Mouse (Mus musculus) hindbrain, embryonic 15.5 days (tissue): ENCODE measurements around the gene Lrp1. TPM values are rescaled to one million over a fixed set of nuclear protein-coding genes. Genes with fewer than 3 reads are reported as not detected.
A peak's percentile ranks its signal among the peaks of the same experiment; 100 is the strongest.

Experiments
- ATAC-seq: fragments of 200-750 bp; cut with Nextera tagmentation; 2 replicates; pipeline ENCODE4 v1.8.0; 2017; ENCODE audit warnings: low read depth, moderate number of reproducible peaks, moderate TSS enrichment; ENCODE audit not compliant: low FRiP score
- H3K27ac ChIP-seq: fragments of 300-500 bp; sonication (generic); replicated peaks from 2 replicates; pipeline ENCODE4 v1.5.1; 2015; ENCODE audit warnings: mild to moderate bottlenecking, inconsistent platforms
- H3K27me3 ChIP-seq: fragments of 300-500 bp; sonication (generic); 2 replicates; pipeline ENCODE4 v1.6.1; 2015; ENCODE audit warnings: control low read depth, inconsistent platforms
- H3K36me3 ChIP-seq: fragments of 300-500 bp; sonication (generic); 2 replicates; pipeline ENCODE4 v1.6.1; 2015; ENCODE audit warnings: control low read depth, inconsistent platforms
- H3K4me1 ChIP-seq: fragments of 300-500 bp; sonication (generic); replicated peaks from 2 replicates; pipeline ENCODE4 v1.6.1; 2015; ENCODE audit warnings: control low read depth, inconsistent platforms
- H3K4me2 ChIP-seq: fragments of 300-500 bp; sonication (generic); 2 replicates; pipeline ENCODE4 v1.6.1; 2015; ENCODE audit warnings: moderate library complexity, mild to moderate bottlenecking, inconsistent platforms
- H3K4me3 ChIP-seq: fragments of 300-500 bp; sonication (generic); 2 replicates; pipeline ENCODE4 v1.5.1; 2015; ENCODE audit warnings: mild to moderate bottlenecking, inconsistent platforms
- H3K9ac ChIP-seq: fragments of 300-500 bp; sonication (generic); 2 replicates; pipeline ENCODE4 v1.6.1; 2015; ENCODE audit warnings: inconsistent platforms
- H3K9me3 ChIP-seq: fragments of 300-500 bp; sonication (generic); 2 replicates; pipeline ENCODE4 v1.6.1; 2016; ENCODE audit warnings: control low read depth, inconsistent platforms
- WGBS: fragments of 180-500 bp; shearing (Covaris S2); methylation state at CpG from one replicate; pipeline ENCODE4 v1.1.7; 2015; 5-methylcytosine and 5-hydroxymethylcytosine counted together
- polyA plus RNA-seq: library from polyadenylated mRNA; unstranded; fragments of >200 nt; fragmentation: Nextera tagmentation; extraction: Ambion mirVana; gene quantifications from 2 replicates; pipeline ENCODE4 v1.2.1, GENCODE M21; 2015

The Lrp1 gene
- polyA plus RNA-seq, 1 experiment from 2014 or later: 114 TPM

- Histone ChIP-seq H3K4me2 (no peak overlapping the region), H3K27me3 (no peaks in the 10 kb centered on the region), H3K27ac (no peak overlapping the region), H3K9ac (no peak overlapping the region), H3K4me3 (no peak overlapping the region), H3K9me3 (no peaks in the 10 kb centered on the region), H3K36me3 (peaks cover 90% of the 10 kb centered on the region), H3K4me1 (no peaks in the 10 kb centered on the region)
- ATAC-seq: no peak
These were observed 59.8 kb downstream of the Lrp1 start for GRCm38 (mm10) chr10:127561145-127561544.

GRCm38 (mm10) chr10:127557397-127557796 is 63.6 kb downstream of the Lrp1 start:
- ATAC-seq: no peak
- Histone ChIP-seq H3K9me3 (no peaks in the 10 kb centered on the region), H3K4me2 (no peak overlapping the region), H3K4me1 (no peaks in the 10 kb centered on the region), H3K27ac (no peak overlapping the region), H3K4me3 (no peak overlapping the region), H3K36me3 (peaks cover 97% of the 10 kb centered on the region), H3K27me3 (no peaks in the 10 kb centered on the region), H3K9ac (no peak overlapping the region)
- WGBS: 88% methylated on average over 13 of the region's 13 CpGs

GRCm38 (mm10) chr10:127555703-127556102 is 65.2 kb downstream of the Lrp1 start:
- H3K27me3 ChIP-seq: no peaks in the 10 kb centered on the region
- H3K27ac ChIP-seq: no peak overlapping the region
- no peak overlapping the region for H3K4me3 ChIP-seq
- H3K9me3 ChIP-seq: no peaks in the 10 kb centered on the region
- WGBS: 50% methylated on average over 18 of the region's 18 CpGs
- H3K4me1 ChIP-seq: no peaks in the 10 kb centered on the region
- no peak overlapping the region for H3K4me2 ChIP-seq
- 0 out of 2 replicates have a peak, but pooled peaks have one; percentile 21 for ATAC-seq
- no peak overlapping the region for H3K9ac ChIP-seq
- H3K36me3 ChIP-seq: peaks cover 97% of the 10 kb centered on the region

DNA sequence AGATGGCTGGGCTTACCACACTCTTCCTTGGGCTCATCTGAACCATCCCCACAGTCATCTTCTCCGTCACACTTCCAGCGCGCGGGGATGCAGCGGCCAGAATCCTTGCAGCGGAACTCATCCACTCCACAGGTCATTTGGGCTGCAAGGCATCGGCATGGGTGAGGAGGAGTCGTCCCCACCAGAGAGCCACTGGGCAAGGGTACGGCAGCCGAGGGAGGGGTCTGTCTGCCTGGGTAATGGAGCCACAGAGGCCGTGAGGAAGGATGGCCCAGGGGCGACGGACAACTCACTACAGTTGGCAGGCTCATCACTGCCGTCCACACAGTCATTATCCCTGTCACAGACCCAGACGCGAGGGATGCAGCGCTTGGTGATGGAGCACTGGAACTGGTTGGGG is 71.1 kb downstream of the Lrp1 start:
- H3K4me3 ChIP-seq: no peak overlapping the region
- H3K9ac ChIP-seq: no peak overlapping the region
- 85% methylated on average over 17 of the region's 17 CpGs for WGBS
- no peaks in the 10 kb centered on the region for H3K4me1 ChIP-seq
- no peak for ATAC-seq
- H3K4me2 ChIP-seq: no peak overlapping the region
- H3K36me3 ChIP-seq: peaks cover 89% of the 10 kb centered on the region
- no peak overlapping the region for H3K27ac ChIP-seq
- H3K9me3 ChIP-seq: no peaks in the 10 kb centered on the region
- H3K27me3 ChIP-seq: no peaks in the 10 kb centered on the region

DNA sequence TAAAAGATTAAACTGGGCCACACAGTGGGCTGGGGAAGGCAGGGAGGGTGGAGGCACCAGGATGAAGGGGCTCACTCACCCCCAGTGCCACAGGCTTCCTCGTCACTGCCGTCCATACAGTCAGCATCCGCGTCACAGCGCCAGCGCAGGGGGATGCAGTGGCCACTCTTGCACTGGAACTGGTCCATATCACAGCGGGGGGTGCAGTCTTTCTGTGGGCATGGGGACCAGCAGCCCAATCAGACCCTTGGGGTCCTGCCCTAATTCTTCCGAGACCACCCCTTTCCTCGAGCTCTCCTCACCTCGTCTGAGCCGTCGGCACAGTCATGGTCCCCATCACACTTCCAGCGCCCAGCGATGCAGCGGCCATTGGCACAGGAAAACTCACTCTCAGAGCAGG is 72.7 kb downstream of the Lrp1 start:
- ATAC-seq: no peak
- H3K4me2 ChIP-seq: no peak overlapping the region
- no peak overlapping the region for H3K4me3 ChIP-seq
- no peaks in the 10 kb centered on the region for H3K4me1 ChIP-seq
- H3K27ac ChIP-seq: no peak overlapping the region
- no peaks in the 10 kb centered on the region for H3K9me3 ChIP-seq
- H3K36me3 ChIP-seq: peaks cover 89% of the 10 kb centered on the region
- no peak overlapping the region for H3K9ac ChIP-seq
- H3K27me3 ChIP-seq: no peaks in the 10 kb centered on the region
- WGBS: 90% methylated on average over 15 of the region's 15 CpGs

DNA sequence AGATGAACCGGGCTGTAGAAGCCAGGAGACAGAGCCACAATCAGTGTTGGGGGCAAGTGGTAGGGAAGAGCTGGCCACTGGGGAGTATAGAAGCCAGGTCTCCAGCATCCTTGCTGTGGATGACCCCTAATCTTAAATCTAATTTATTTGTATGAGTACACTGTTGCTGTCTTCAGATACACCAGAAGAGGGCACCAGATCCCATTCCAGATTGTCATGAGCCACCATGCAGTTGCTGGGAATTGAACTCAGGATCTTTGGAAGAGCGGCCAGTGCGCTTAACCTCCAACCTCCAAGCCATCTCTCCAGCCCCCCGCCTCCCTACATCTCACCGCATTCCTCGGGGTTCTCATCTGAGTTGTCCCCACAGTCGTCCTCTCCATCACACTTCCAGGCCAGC is 74.4 kb downstream of the Lrp1 start:
- no peak overlapping the region for H3K4me3 ChIP-seq
- peaks cover 8% of the 10 kb centered on the region for H3K4me1 ChIP-seq
- H3K36me3 ChIP-seq: peaks cover 84% of the 10 kb centered on the region
- WGBS: 92% methylated on average over 7 of the region's 7 CpGs
- no peak overlapping the region for H3K4me2 ChIP-seq
- H3K9me3 ChIP-seq: no peaks in the 10 kb centered on the region
- no peaks in the 10 kb centered on the region for H3K27me3 ChIP-seq
- H3K9ac ChIP-seq: no peak overlapping the region
- no peak overlapping the region for H3K27ac ChIP-seq
- no peak for ATAC-seq

GRCm38 (mm10) chr10:127544375-127544774 is 76.6 kb downstream of the Lrp1 start:
- Histone ChIP-seq H3K27me3 (no peaks in the 10 kb centered on the region), H3K27ac (no peak overlapping the region), H3K4me1 (peaks cover 8% of the 10 kb centered on the region), H3K9ac (no peak overlapping the region), H3K36me3 (peaks cover 83% of the 10 kb centered on the region), H3K9me3 (no peaks in the 10 kb centered on the region), H3K4me3 (no peak overlapping the region), H3K4me2 (no peak overlapping the region)
- WGBS: 94% methylated on average over 20 of the region's 20 CpGs
- no peak for ATAC-seq

DNA sequence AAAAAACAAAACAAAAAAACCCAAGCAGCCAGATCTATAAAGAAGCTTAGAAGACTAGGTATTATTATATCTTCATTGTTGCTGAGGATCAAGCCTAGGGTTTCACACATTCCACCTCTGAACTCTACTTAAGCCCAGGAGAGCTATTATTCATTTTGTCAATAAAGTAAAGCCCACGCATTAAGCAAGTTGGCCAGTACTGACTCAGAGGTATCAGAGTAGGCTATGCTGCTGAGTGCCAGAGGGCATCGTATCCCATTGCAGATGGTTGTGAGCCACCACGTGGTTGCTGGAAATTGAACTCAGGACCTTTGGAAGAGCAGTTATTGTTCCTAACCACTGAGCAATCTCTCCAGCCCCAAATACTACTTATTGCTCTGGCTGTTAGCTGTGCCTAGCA is 77.0 kb downstream of the Lrp1 start:
- Histone ChIP-seq H3K4me3 (no peak overlapping the region), H3K27ac (no peak overlapping the region), H3K27me3 (no peaks in the 10 kb centered on the region), H3K9me3 (no peaks in the 10 kb centered on the region), H3K36me3 (peaks cover 87% of the 10 kb centered on the region), H3K9ac (no peak overlapping the region), H3K4me1 (peaks cover 8% of the 10 kb centered on the region), H3K4me2 (no peak overlapping the region)
- no peak for ATAC-seq
- WGBS: 70% methylated on average over 3 of the region's 3 CpGs

GRCm38 (mm10) chr10:127542720-127543119 is 78.2 kb downstream of the Lrp1 start:
- ATAC-seq: no peak
- Histone ChIP-seq H3K4me2 (no peak overlapping the region), H3K27ac (peak overlapping the region; percentile 62; the same call in 1 of the 2 replicates), H3K9ac (no peak overlapping the region), H3K4me1 (peaks cover 10% of the 10 kb centered on the region), H3K27me3 (no peaks in the 10 kb centered on the region), H3K9me3 (no peaks in the 10 kb centered on the region), H3K4me3 (no peak overlapping the region), H3K36me3 (peaks cover 80% of the 10 kb centered on the region)
- WGBS: 30% methylated on average over 6 of the region's 6 CpGs

GRCm38 (mm10) chr10:127542084-127542483 is 78.9 kb downstream of the Lrp1 start:
- Histone ChIP-seq H3K36me3 (peaks cover 73% of the 10 kb centered on the region), H3K9ac (no peak overlapping the region), H3K4me3 (no peak overlapping the region), H3K4me2 (no peak overlapping the region), H3K4me1 (peaks cover 14% of the 10 kb centered on the region), H3K9me3 (no peaks in the 10 kb centered on the region), H3K27ac (peak overlapping the region; percentile 62), H3K27me3 (no peaks in the 10 kb centered on the region)
- WGBS: 53% methylated on average over 13 of the region's 13 CpGs
- ATAC-seq: no peak

GRCm38 (mm10) chr10:127541510-127541909 is 79.4 kb downstream of the Lrp1 start:
- no peak overlapping the region for H3K9ac ChIP-seq
- H3K27ac ChIP-seq: no peak overlapping the region
- 96% methylated on average over 8 of the region's 8 CpGs for WGBS
- no peak for ATAC-seq
- peaks cover 20% of the 10 kb centered on the region for H3K4me1 ChIP-seq
- H3K9me3 ChIP-seq: no peaks in the 10 kb centered on the region
- H3K27me3 ChIP-seq: no peaks in the 10 kb centered on the region
- peaks cover 68% of the 10 kb centered on the region for H3K36me3 ChIP-seq
- H3K4me2 ChIP-seq: no peak overlapping the region
- no peak overlapping the region for H3K4me3 ChIP-seq

DNA sequence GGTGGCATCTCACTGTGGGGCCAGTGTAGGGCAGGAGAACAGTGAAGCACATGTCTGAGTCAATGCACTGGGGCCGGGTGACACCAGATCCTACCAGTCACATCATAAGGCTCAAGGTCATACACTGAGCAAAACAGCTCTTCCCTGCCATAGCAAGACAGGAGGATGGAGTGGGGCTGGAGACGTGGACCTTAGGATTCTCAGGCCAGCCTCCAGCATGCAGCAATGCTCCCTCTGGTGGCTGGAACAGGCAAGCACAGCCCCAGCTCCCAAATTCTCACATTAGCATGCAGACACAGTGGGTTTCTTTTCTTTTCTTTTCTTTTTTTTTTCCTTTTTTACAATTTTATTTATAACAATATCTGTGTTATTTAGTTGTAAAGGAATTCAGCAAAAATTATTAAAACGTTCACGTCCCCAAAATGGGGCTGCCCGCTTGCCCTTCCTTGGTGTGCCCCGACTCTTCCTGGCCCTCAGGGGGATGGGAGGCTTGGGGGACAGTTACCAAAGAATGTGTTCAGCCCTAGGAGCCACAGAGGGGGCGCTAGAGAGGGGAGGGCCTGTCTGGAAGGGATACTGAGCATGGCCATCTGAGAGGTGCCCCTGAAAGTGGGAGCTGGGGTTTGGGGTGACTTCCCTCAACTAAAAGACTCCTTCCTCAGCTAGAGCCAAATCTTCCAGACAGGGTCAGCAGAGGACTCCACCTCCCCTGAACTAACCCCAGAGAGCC is 82.9 kb downstream of the Lrp1 start:
- Histone ChIP-seq H3K4me1 (peaks cover 48% of the 10 kb centered on the region), H3K9me3 (no peaks in the 10 kb centered on the region), H3K4me2 (no peak overlapping the region), H3K9ac (no peak overlapping the region), H3K27me3 (no peaks in the 10 kb centered on the region), H3K36me3 (peaks cover 35% of the 10 kb centered on the region), H3K4me3 (no peak overlapping the region), H3K27ac (peak overlapping the region; percentile 69)
- ATAC-seq: peak; percentile 27; the same call in 1 of the 2 replicates
- WGBS: 24% methylated on average over 7 of the region's 7 CpGs
